Mouse (Mus musculus) inflammation-experienced regulatory T-cells, adult 6 months (primary cell): Measurements from ENCODE around the gene Il22ra2. TPM values are rescaled to one million over a fixed set of nuclear protein-coding genes. Genes with fewer than 3 reads are reported as not detected.
A peak's percentile ranks its signal among the peaks of the same experiment; 100 is the strongest.
"Not testable (repeated sequence)": the region's sequence is repeated elsewhere in the genome, so short reads cannot be mapped to it uniquely, and the experiment has no call there.

ENCODE experiments used
- ATAC-seq: one replicate; pipeline ENCODE4 v1.8.0; 2017
- polyA plus RNA-seq, 3 experiments: library from polyadenylated mRNA; unstranded; fragments of 100-300 nt; shearing (Covaris generic); gene quantifications; one replicate each; pipeline ENCODE4 v1.2.1; 2017

Gene Il22ra2
- polyA plus RNA-seq, 3 experiments from 2014 or later, result 0.38 TPM; not detected in 2

- ATAC-seq, result not testable (repeated sequence)
Observed at GRCm38 (mm10) chr10:19601502-19601901, 20.3 kb upstream of the Il22ra2 start.

GRCm38 (mm10) chr10:19603231-19603630 lies 18.6 kb upstream of the Il22ra2 start:
- ATAC-seq, result no peak

GRCm38 (mm10) chr10:19609125-19609524 lies 12.7 kb upstream of the Il22ra2 start:
- ATAC-seq, result no peak

GRCm38 (mm10) chr10:19611616-19612015 lies 10.2 kb upstream of the Il22ra2 start:
- ATAC-seq, result no peak

GRCm38 (mm10) chr10:19613111-19613753 lies 8.6 kb upstream of the Il22ra2 start:
- ATAC-seq, result no peak

- peak; percentile 58 for ATAC-seq
Observed at GRCm38 (mm10) chr10:19619736-19620135, 2.1 kb upstream of the Il22ra2 start.

GRCm38 (mm10) chr10:19624617-19625016 lies 2.8 kb downstream of the Il22ra2 start:
- ATAC-seq, result no peak

GRCm38 (mm10) chr10:19627342-19627741 lies 5.5 kb downstream of the Il22ra2 start:
- no peak for ATAC-seq

GRCm38 (mm10) chr10:19627748-19628147 lies 6.0 kb downstream of the Il22ra2 start:
- no peak for ATAC-seq

- no peak for ATAC-seq
Observed at GRCm38 (mm10) chr10:19631616-19632195, 9.9 kb downstream of the Il22ra2 start.

- ATAC-seq, result no peak
Observed at GRCm38 (mm10) chr10:19638851-19639250, 17.1 kb downstream of the Il22ra2 start.

GRCm38 (mm10) chr10:19639630-19640029 lies 17.8 kb downstream of the Il22ra2 start:
- no peak for ATAC-seq

- ATAC-seq, result no peak
Observed at GRCm38 (mm10) chr10:19645119-19645518, 23.3 kb downstream of the Il22ra2 start.

GRCm38 (mm10) chr10:19657426-19657825 lies 35.6 kb downstream of the Il22ra2 start:
- no peak for ATAC-seq

GRCm38 (mm10) chr10:19659953-19660352 lies 38.2 kb downstream of the Il22ra2 start:
- ATAC-seq, result no peak

- ATAC-seq, result peak; percentile 32
Observed at GRCm38 (mm10) chr10:19668973-19669372, 47.2 kb downstream of the Il22ra2 start.

GRCm38 (mm10) chr10:19672015-19672414 lies 50.2 kb downstream of the Il22ra2 start:
- ATAC-seq, result no peak

- ATAC-seq, result no peak
Observed at GRCm38 (mm10) chr10:19673146-19673545, 51.3 kb downstream of the Il22ra2 start.

Other genes with a start within 250 kb of the Il22ra2 start
- 100 to 1,000 TPM; 221 to 397 (median 300) TPM for gene Ifngr1, start 30.0 kb upstream of the Il22ra2 start, polyA plus RNA-seq
- under 1 TPM in 1 of 3 experiments, not detected in 2; 0.73 TPM for gene Il20ra, start 90.6 kb downstream of the Il22ra2 start, polyA plus RNA-seq
- gene Slc35d3, start 229.5 kb downstream of the Il22ra2 start, polyA plus RNA-seq, result not detected